Mouse (Mus musculus): ENCODE results near the gene Tsc22d3. TPM values are rescaled to one million over a fixed set of nuclear protein-coding genes. Genes with fewer than 3 reads are reported as not detected.

The Tsc22d3 gene
- polyA plus RNA-seq, 1 experiment from 2014 or later, result 133 TPM

- Histone ChIP-seq H3K4me1 (ENCODE audit: control insufficient read depth, insufficient read depth, low read length) (0 out of 2 replicates have a peak, but pooled peaks cover 6% of the 10 kb centered on the region), H3K4me2 (ENCODE audit: low read length) (peak overlapping the region; percentile 75), H3K9me3 (replicated peaks; ENCODE audit: control insufficient read depth, low read length, poor library complexity, severe bottlenecking) (no peaks in the 10 kb centered on the region), H3K27ac (ENCODE audit: low read length) (no peak overlapping the region), H3K36me3 (ENCODE audit: control insufficient read depth, insufficient read depth, low read length) (no peaks in the 10 kb centered on the region), H3K4me3 (ENCODE audit: low read depth, low read length) (peak overlapping the region; percentile 55), H3K9ac (ENCODE audit: low read depth, low read length) (peak overlapping the region; percentile 46; the same call in 1 of the 2 replicates), H3K27me3 (ENCODE audit: control insufficient read depth, insufficient read depth, low read depth, low read length) (peaks cover 29% of the 10 kb centered on the region)
- peak; percentile 71 for ATAC-seq
- 19% methylated on average over 16 of the region's 109 CpGs for WGBS
Measured at GRCm38 (mm10) chrX:140598850-140599560, 1.5 kb downstream of the Tsc22d3 start.

- H3K27ac ChIP-seq (ENCODE audit: low read length), result no peak overlapping the region
- H3K4me3 ChIP-seq (ENCODE audit: low read depth, low read length), result peak overlapping the region; percentile 55
- no peak overlapping the region for H3K9ac ChIP-seq (ENCODE audit: low read depth, low read length)
- 0 out of 2 replicates have a peak, but pooled peaks cover 6% of the 10 kb centered on the region for H3K4me1 ChIP-seq (ENCODE audit: control insufficient read depth, insufficient read depth, low read length)
- peak overlapping the region; percentile 75 for H3K4me2 ChIP-seq (ENCODE audit: low read length)
- H3K36me3 ChIP-seq (ENCODE audit: control insufficient read depth, insufficient read depth, low read length), result no peaks in the 10 kb centered on the region
- no peaks in the 10 kb centered on the region for H3K9me3 ChIP-seq (replicated peaks; ENCODE audit: control insufficient read depth, low read length, poor library complexity, severe bottlenecking)
- WGBS, result 20% methylated on average over 29 of the region's 48 CpGs
- peaks cover 29% of the 10 kb centered on the region for H3K27me3 ChIP-seq (ENCODE audit: control insufficient read depth, insufficient read depth, low read depth, low read length)
- ATAC-seq, result no peak
Measured at GRCm38 (mm10) chrX:140598194-140598849, 2.1 kb downstream of the Tsc22d3 start.

- Histone ChIP-seq H3K9me3 (replicated peaks; ENCODE audit: control insufficient read depth, low read length, poor library complexity, severe bottlenecking) (no peaks in the 10 kb centered on the region), H3K27ac (ENCODE audit: low read length) (no peak overlapping the region), H3K9ac (ENCODE audit: low read depth, low read length) (no peak overlapping the region), H3K36me3 (ENCODE audit: control insufficient read depth, insufficient read depth, low read length) (no peaks in the 10 kb centered on the region), H3K4me3 (ENCODE audit: low read depth, low read length) (no peak overlapping the region), H3K4me1 (ENCODE audit: control insufficient read depth, insufficient read depth, low read length) (no peaks in the 10 kb centered on the region), H3K4me2 (ENCODE audit: low read length) (no peak overlapping the region), H3K27me3 (ENCODE audit: control insufficient read depth, insufficient read depth, low read depth, low read length) (peaks cover 27% of the 10 kb centered on the region)
- 76% methylated on average over 3 of the region's 3 CpGs for WGBS
- no peak for ATAC-seq
Measured at GRCm38 (mm10) chrX:140591176-140591575, 9.3 kb downstream of the Tsc22d3 start.

- no peak overlapping the region for H3K27ac ChIP-seq (ENCODE audit: low read length)
- H3K27me3 ChIP-seq (ENCODE audit: control insufficient read depth, insufficient read depth, low read depth, low read length), result peaks cover 21% of the 10 kb centered on the region
- no peaks in the 10 kb centered on the region for H3K36me3 ChIP-seq (ENCODE audit: control insufficient read depth, insufficient read depth, low read length)
- ATAC-seq, result no peak
- no peaks in the 10 kb centered on the region for H3K9me3 ChIP-seq (replicated peaks; ENCODE audit: control insufficient read depth, low read length, poor library complexity, severe bottlenecking)
- 78% methylated on average over 2 of the region's 2 CpGs for whole genome bisulfite sequencing
- no peak overlapping the region for H3K9ac ChIP-seq (ENCODE audit: low read depth, low read length)
- H3K4me3 ChIP-seq (ENCODE audit: low read depth, low read length), result no peak overlapping the region
- H3K4me1 ChIP-seq (ENCODE audit: control insufficient read depth, insufficient read depth, low read length), result no peaks in the 10 kb centered on the region
- no peak overlapping the region for H3K4me2 ChIP-seq (ENCODE audit: low read length)
Measured at GRCm38 (mm10) chrX:140590142-140590541, 10.3 kb downstream of the Tsc22d3 start.

- Histone ChIP-seq H3K36me3 (ENCODE audit: control insufficient read depth, insufficient read depth, low read length) (no peaks in the 10 kb centered on the region), H3K9ac (ENCODE audit: low read depth, low read length) (no peak overlapping the region), H3K27me3 (ENCODE audit: control insufficient read depth, insufficient read depth, low read depth, low read length) (peaks cover 21% of the 10 kb centered on the region), H3K4me2 (ENCODE audit: low read length) (no peak overlapping the region), H3K9me3 (replicated peaks; ENCODE audit: control insufficient read depth, low read length, poor library complexity, severe bottlenecking) (no peaks in the 10 kb centered on the region), H3K27ac (ENCODE audit: low read length) (no peak overlapping the region), H3K4me3 (ENCODE audit: low read depth, low read length) (no peak overlapping the region), H3K4me1 (ENCODE audit: control insufficient read depth, insufficient read depth, low read length) (no peaks in the 10 kb centered on the region)
- WGBS, result 76% methylated on average over 4 of the region's 4 CpGs
- no peak for ATAC-seq
Measured at GRCm38 (mm10) chrX:140589194-140589751, 11.2 kb downstream of the Tsc22d3 start.

- Histone ChIP-seq H3K4me2 (ENCODE audit: low read length) (no peak overlapping the region), H3K4me3 (ENCODE audit: low read depth, low read length) (no peak overlapping the region), H3K9ac (ENCODE audit: low read depth, low read length) (no peak overlapping the region), H3K9me3 (replicated peaks; ENCODE audit: control insufficient read depth, low read length, poor library complexity, severe bottlenecking) (no peaks in the 10 kb centered on the region), H3K27ac (ENCODE audit: low read length) (no peak overlapping the region), H3K4me1 (ENCODE audit: control insufficient read depth, insufficient read depth, low read length) (no peaks in the 10 kb centered on the region), H3K36me3 (ENCODE audit: control insufficient read depth, insufficient read depth, low read length) (no peaks in the 10 kb centered on the region), H3K27me3 (ENCODE audit: control insufficient read depth, insufficient read depth, low read depth, low read length) (peaks cover 24% of the 10 kb centered on the region)
- 66% methylated on average over 5 of the region's 5 CpGs for WGBS
- ATAC-seq, result no peak
Measured at GRCm38 (mm10) chrX:140588534-140588933, 11.9 kb downstream of the Tsc22d3 start.

GRCm38 (mm10) chrX:140580416-140580815 is 20.0 kb downstream of the Tsc22d3 start:
- H3K4me2 ChIP-seq (ENCODE audit: low read length), result no peak overlapping the region
- no peak overlapping the region for H3K9ac ChIP-seq (ENCODE audit: low read depth, low read length)
- H3K4me1 ChIP-seq (ENCODE audit: control insufficient read depth, insufficient read depth, low read length), result no peaks in the 10 kb centered on the region
- ATAC-seq, result no peak
- H3K27me3 ChIP-seq (ENCODE audit: control insufficient read depth, insufficient read depth, low read depth, low read length), result peaks cover 33% of the 10 kb centered on the region
- no peaks in the 10 kb centered on the region for H3K36me3 ChIP-seq (ENCODE audit: control insufficient read depth, insufficient read depth, low read length)
- no peaks in the 10 kb centered on the region for H3K9me3 ChIP-seq (replicated peaks; ENCODE audit: control insufficient read depth, low read length, poor library complexity, severe bottlenecking)
- H3K27ac ChIP-seq (ENCODE audit: low read length), result no peak overlapping the region
- H3K4me3 ChIP-seq (ENCODE audit: low read depth, low read length), result no peak overlapping the region
- WGBS, result 76% methylated on average over 3 of the region's 3 CpGs

- WGBS, result 88% methylated on average over 3 of the region's 3 CpGs
- no peak for ATAC-seq
Measured at GRCm38 (mm10) chrX:140575636-140576035, 24.8 kb downstream of the Tsc22d3 start.

GRCm38 (mm10) chrX:140575200-140575599 is 25.3 kb downstream of the Tsc22d3 start:
- no peaks in the 10 kb centered on the region for H3K36me3 ChIP-seq (ENCODE audit: control insufficient read depth, insufficient read depth, low read length)
- H3K4me2 ChIP-seq (ENCODE audit: low read length), result no peak overlapping the region
- no peak for ATAC-seq
- H3K4me3 ChIP-seq (ENCODE audit: low read depth, low read length), result no peak overlapping the region
- no peaks in the 10 kb centered on the region for H3K4me1 ChIP-seq (ENCODE audit: control insufficient read depth, insufficient read depth, low read length)
- no peak overlapping the region for H3K27ac ChIP-seq (ENCODE audit: low read length)
- H3K27me3 ChIP-seq (ENCODE audit: control insufficient read depth, insufficient read depth, low read depth, low read length), result peaks cover 30% of the 10 kb centered on the region
- no peak overlapping the region for H3K9ac ChIP-seq (ENCODE audit: low read depth, low read length)
- 57% methylated on average over 1 of the region's 1 CpGs for WGBS
- H3K9me3 ChIP-seq (replicated peaks; ENCODE audit: control insufficient read depth, low read length, poor library complexity, severe bottlenecking), result no peaks in the 10 kb centered on the region

More at GRCm38 (mm10) chrX:140575636-140576035, 24.8 kb downstream of the Tsc22d3 start:
- no peak overlapping the region for H3K27ac ChIP-seq (ENCODE audit: low read length)
- no peaks in the 10 kb centered on the region for H3K4me1 ChIP-seq (ENCODE audit: control insufficient read depth, insufficient read depth, low read length)
- peaks cover 33% of the 10 kb centered on the region for H3K27me3 ChIP-seq (ENCODE audit: control insufficient read depth, insufficient read depth, low read depth, low read length)
- no peak overlapping the region for H3K4me3 ChIP-seq (ENCODE audit: low read depth, low read length)
- H3K9me3 ChIP-seq (replicated peaks; ENCODE audit: control insufficient read depth, low read length, poor library complexity, severe bottlenecking), result no peaks in the 10 kb centered on the region
- no peaks in the 10 kb centered on the region for H3K36me3 ChIP-seq (ENCODE audit: control insufficient read depth, insufficient read depth, low read length)
- H3K9ac ChIP-seq (ENCODE audit: low read depth, low read length), result no peak overlapping the region
- no peak overlapping the region for H3K4me2 ChIP-seq (ENCODE audit: low read length)
